In the genomic region with DNA sequence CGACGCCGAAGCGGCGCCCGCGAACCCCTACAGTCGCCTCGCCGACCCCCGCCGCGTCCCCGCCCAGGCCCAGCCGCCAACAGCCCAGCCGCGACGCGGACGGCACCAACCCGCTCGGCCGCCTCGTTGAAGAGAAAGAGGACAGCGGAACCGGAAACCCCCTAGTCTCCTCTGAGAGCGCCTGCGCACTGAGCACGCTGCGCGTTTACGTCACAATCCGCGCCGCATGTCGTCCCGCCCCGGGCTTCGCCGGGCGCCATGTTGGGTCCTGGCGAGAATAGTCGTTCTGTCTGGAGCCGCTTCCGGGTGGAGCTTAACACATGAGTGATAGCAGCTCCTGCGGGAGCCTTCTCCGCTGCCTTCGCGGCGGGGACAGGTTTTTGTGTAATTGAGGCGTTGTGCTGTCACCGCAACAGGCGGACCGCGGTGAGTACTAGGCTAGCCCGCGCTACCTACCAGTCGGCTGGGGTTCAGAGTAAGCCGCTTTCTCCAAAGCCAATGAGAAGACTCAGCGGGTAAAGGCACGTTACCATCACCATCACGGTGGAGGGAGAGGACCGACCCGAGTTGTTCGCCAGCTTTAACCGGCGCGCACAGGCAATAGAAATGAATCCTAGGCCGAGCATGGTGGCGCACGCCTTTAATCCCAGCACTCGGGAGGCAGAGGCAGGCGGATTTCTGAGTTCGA, we compare ENCODE assay signal across 8 mouse cellular contexts. TPM values are rescaled to one million over a fixed set of nuclear protein-coding genes. Genes with fewer than 3 reads are reported as not detected.
DNase-seq lines count a peak whose midpoint lies in the region; ATAC-seq lines count a peak whose summit lies in the region.

Gene Uba52 (minus strand): TSS at position 574 of the 688 bp plus-strand sequence.

- H3K4me3 ChIP-seq in embryonic facial prominence, embryonic 14.5 days (ENCODE audit: low read depth, low read length), result peak within 1 kb of the TSS; percentile 97
- H3K4me3 ChIP-seq in kidney, embryonic 14.5 days (ENCODE audit: low read length), result peak within 1 kb of the TSS; percentile 87
- peak within 1 kb of the TSS; percentile 99 for H3K4me3 ChIP-seq in limb, embryonic 15.5 days

- H3K9ac ChIP-seq in embryonic facial prominence, embryonic 14.5 days (ENCODE audit: low read depth, low read length), result peak within 1 kb of the TSS; percentile 99
- peak within 1 kb of the TSS; percentile 97 for H3K9ac ChIP-seq in kidney, embryonic 14.5 days (ENCODE audit: low read depth, low read length)
- H3K9ac ChIP-seq in limb, embryonic 15.5 days, result peak within 1 kb of the TSS; percentile 99

- WGBS in embryonic facial prominence, embryonic 14.5 days, result under 1% methylated on average over 68 of the region's 74 CpGs
- 2% methylated on average over 74 of the region's 74 CpGs for WGBS in kidney, embryonic 14.5 days
- under 1% methylated on average over 73 of the region's 74 CpGs for WGBS in limb, embryonic 15.5 days

- peak within 1 kb of the TSS; percentile 96 for H3K27ac ChIP-seq in embryonic facial prominence, embryonic 14.5 days (replicated peaks; ENCODE audit: low read depth, low read length)
- peak within 1 kb of the TSS; percentile 94 for H3K27ac ChIP-seq in kidney, embryonic 14.5 days (ENCODE audit: low read depth, low read length)
- peak within 1 kb of the TSS; percentile 98 for H3K27ac ChIP-seq in limb, embryonic 15.5 days

- H3K9me3 ChIP-seq in embryonic facial prominence, embryonic 14.5 days (ENCODE audit: control insufficient read depth, low read length), result no peaks in the 10 kb centered on the region
- H3K9me3 ChIP-seq in kidney, embryonic 14.5 days (ENCODE audit: control insufficient read depth, low read length), result no peaks in the 10 kb centered on the region
- no peaks in the 10 kb centered on the region for H3K9me3 ChIP-seq in limb, embryonic 15.5 days

- H3K36me3 ChIP-seq in embryonic facial prominence, embryonic 14.5 days (ENCODE audit: control insufficient read depth, insufficient read depth, low read length), result peaks cover 38% of the 10 kb centered on the region
- H3K36me3 ChIP-seq in kidney, embryonic 14.5 days (ENCODE audit: control insufficient read depth, insufficient read depth, low read length), result peaks cover 44% of the 10 kb centered on the region
- H3K36me3 ChIP-seq in limb, embryonic 15.5 days, result peaks cover 42% of the 10 kb centered on the region

- peak within 1 kb of the TSS; percentile 97 for H3K4me2 ChIP-seq in embryonic facial prominence, embryonic 14.5 days (ENCODE audit: low read depth, low read length)
- peak within 1 kb of the TSS; percentile 83 for H3K4me2 ChIP-seq in kidney, embryonic 14.5 days (replicated peaks; ENCODE audit: low read depth, low read length)
- H3K4me2 ChIP-seq in limb, embryonic 15.5 days, result peak within 1 kb of the TSS; percentile 65

- no peaks in the 10 kb centered on the region for H3K27me3 ChIP-seq in embryonic facial prominence, embryonic 14.5 days (replicated peaks; ENCODE audit: control insufficient read depth, insufficient read depth, low read length)
- no peaks in the 10 kb centered on the region for H3K27me3 ChIP-seq in kidney, embryonic 14.5 days (ENCODE audit: control insufficient read depth, insufficient read depth, low read length)
- no peaks in the 10 kb centered on the region for H3K27me3 ChIP-seq in limb, embryonic 15.5 days

- peaks cover 13% of the 10 kb centered on the region for H3K4me1 ChIP-seq in embryonic facial prominence, embryonic 14.5 days (ENCODE audit: control insufficient read depth, insufficient read depth, low read length)
- peaks cover 15% of the 10 kb centered on the region for H3K4me1 ChIP-seq in kidney, embryonic 14.5 days (ENCODE audit: control insufficient read depth, insufficient read depth, low read length)
- H3K4me1 ChIP-seq in limb, embryonic 15.5 days, result peaks cover 42% of the 10 kb centered on the region

- ATAC-seq in embryonic facial prominence, embryonic 14.5 days (ENCODE audit: low read depth), result peak; percentile 87
- ATAC-seq in kidney, embryonic 14.5 days (ENCODE audit: low FRiP score, low TSS enrichment), result peak; percentile 85
- peak; percentile 83 for ATAC-seq in limb, embryonic 15.5 days (ENCODE audit: insufficient number of reproducible peaks, low FRiP score, low TSS enrichment, low read depth)

- DNase-seq in 3T3-L1 (ENCODE audit: low read depth, low spot score), result peak; percentile 98
- DNase-seq in adrenal gland, postnatal 4 days (ENCODE audit: low spot score in 2 of 2), result peak; percentile 95 to 97
- DNase-seq in embryonic facial prominence, embryonic 14.5 days (ENCODE audit: low spot score), result peak; percentile 98
- DNase-seq in heart, adult 8-10 months (ENCODE audit: low spot score), result peak; percentile 96
- peak; percentile 89 to 97 for DNase-seq in monocyte, adult 2 months (ENCODE audit: low read depth in 1 of 2, low spot score in 2 of 2)
- peak; percentile 97 to 98 for DNase-seq in spleen, postnatal 36 days (ENCODE audit: low spot score in 2 of 2)

RNA-seq across cellular contexts. Expression of gene Uba52, which starts in this region (rescaled TPM):
- 1,000 to 10,000 TPM; 1,529 to 1,618 TPM for total RNA-seq in adrenal gland, postnatal 4 days (2021)
- polyA plus RNA-seq in embryonic facial prominence, embryonic 14.5 days (2014; fragmentation: Nextera tagmentation; extraction: Ambion mirVana), result 991 and 1,091 TPM in 2 replicates
- total RNA-seq in heart, adult 8-10 months (2022), result 1,000 to 10,000 TPM; 1,436 to 1,703 (median 1,558) TPM
- polyA plus RNA-seq in kidney, embryonic 14.5 days (2014; fragmentation: Nextera tagmentation; extraction: Ambion mirVana), result 1,078 and 1,559 TPM in 2 replicates
- 859 and 940 TPM in 2 replicates for polyA plus RNA-seq in limb, embryonic 15.5 days (2015; fragmentation: Nextera tagmentation; extraction: Ambion mirVana)

Comparison
In these comparisons a context has a peak if more than half of its experiments do, and no peak if none do; other contexts are left out.
1. Peak in every context shown above with its lines: DNase-seq, ATAC-seq, H3K4me3 ChIP-seq and H3K27ac ChIP-seq.